Mouse (Mus musculus): ENCODE data around the gene Bcl10. TPM values are rescaled to one million over a fixed set of nuclear protein-coding genes. Genes with fewer than 3 reads are reported as not detected.
A peak's percentile ranks its signal among the peaks of the same experiment; 100 is the strongest.

Bcl10 gene
- polyA plus RNA-seq, 1 experiment: 45.4 TPM

- TF ChIP-seq POLR2A (IDR thresholded peaks at IDR 0.05; ENCODE audit: low read depth, low read length) (no peak), CTCF (IDR thresholded peaks at IDR 0.05; ENCODE audit: borderline replicate concordance, insufficient read depth, low read length) (no peak)
- H3K4me1 ChIP-seq (ENCODE audit: control insufficient read depth, insufficient read depth, low read length): peaks cover 17% of the 10 kb centered on the region
- no peak overlapping the region for H3K4me3 ChIP-seq (ENCODE audit: insufficient read depth, low read length)
- peak overlapping the region; percentile 98 for H3K27ac ChIP-seq (ENCODE audit: insufficient read depth, low read length)
Measured at GRCm38 (mm10) chr3:145885851-145886464, 36.6 kb upstream of the Bcl10 start.

GRCm38 (mm10) chr3:145887430-145887971 is 35.1 kb upstream of the Bcl10 start:
- Histone ChIP-seq H3K4me1 (ENCODE audit: control insufficient read depth, insufficient read depth, low read length) (peaks cover 19% of the 10 kb centered on the region), H3K4me3 (ENCODE audit: insufficient read depth, low read length) (no peak overlapping the region), H3K27ac (ENCODE audit: insufficient read depth, low read length) (peak overlapping the region; percentile 93)
- TF ChIP-seq POLR2A (IDR thresholded peaks at IDR 0.05; ENCODE audit: low read depth, low read length): no peak
- no peak for TF ChIP-seq CTCF (IDR thresholded peaks at IDR 0.05; ENCODE audit: borderline replicate concordance, insufficient read depth, low read length)

GRCm38 (mm10) chr3:145890346-145891132 is 32.1 kb upstream of the Bcl10 start:
- TF ChIP-seq CTCF (IDR thresholded peaks at IDR 0.05; ENCODE audit: borderline replicate concordance, insufficient read depth, low read length) (no peak), POLR2A (IDR thresholded peaks at IDR 0.05; ENCODE audit: low read depth, low read length) (no peak)
- Histone ChIP-seq H3K4me3 (ENCODE audit: insufficient read depth, low read length) (no peak overlapping the region), H3K27ac (ENCODE audit: insufficient read depth, low read length) (no peak overlapping the region), H3K4me1 (ENCODE audit: control insufficient read depth, insufficient read depth, low read length) (peaks cover 17% of the 10 kb centered on the region)

- TF ChIP-seq POLR2A (IDR thresholded peaks at IDR 0.05; ENCODE audit: low read depth, low read length) (no peak), CTCF (IDR thresholded peaks at IDR 0.05; ENCODE audit: borderline replicate concordance, insufficient read depth, low read length) (no peak)
- Histone ChIP-seq H3K4me3 (ENCODE audit: insufficient read depth, low read length) (no peak overlapping the region), H3K27ac (ENCODE audit: insufficient read depth, low read length) (peak overlapping the region; percentile 86), H3K4me1 (ENCODE audit: control insufficient read depth, insufficient read depth, low read length) (peaks cover 8% of the 10 kb centered on the region)
Measured at GRCm38 (mm10) chr3:145892451-145892850, 30.2 kb upstream of the Bcl10 start.

- peaks cover 3% of the 10 kb centered on the region; the same call in 1 of the 2 replicates for H3K4me1 ChIP-seq (ENCODE audit: control insufficient read depth, insufficient read depth, low read length)
- TF ChIP-seq POLR2A (IDR thresholded peaks at IDR 0.05; ENCODE audit: low read depth, low read length) (no peak), CTCF (IDR thresholded peaks at IDR 0.05; ENCODE audit: borderline replicate concordance, insufficient read depth, low read length) (no peak)
- no peak overlapping the region for H3K27ac ChIP-seq (ENCODE audit: insufficient read depth, low read length)
- H3K4me3 ChIP-seq (ENCODE audit: insufficient read depth, low read length): no peak overlapping the region
Measured at GRCm38 (mm10) chr3:145894131-145894530, 28.5 kb upstream of the Bcl10 start.

- TF ChIP-seq CTCF (IDR thresholded peaks at IDR 0.05; ENCODE audit: borderline replicate concordance, insufficient read depth, low read length) (no peak), POLR2A (IDR thresholded peaks at IDR 0.05; ENCODE audit: low read depth, low read length) (no peak)
- no peak overlapping the region for H3K4me3 ChIP-seq (ENCODE audit: insufficient read depth, low read length)
- no peaks in the 10 kb centered on the region for H3K4me1 ChIP-seq (ENCODE audit: control insufficient read depth, insufficient read depth, low read length)
- H3K27ac ChIP-seq (ENCODE audit: insufficient read depth, low read length): no peak overlapping the region
Measured at GRCm38 (mm10) chr3:145897749-145898148, 24.9 kb upstream of the Bcl10 start.

- Histone ChIP-seq H3K4me3 (ENCODE audit: insufficient read depth, low read length) (no peak overlapping the region), H3K4me1 (ENCODE audit: control insufficient read depth, insufficient read depth, low read length) (no peaks in the 10 kb centered on the region; the same call in 1 of the 2 replicates), H3K27ac (ENCODE audit: insufficient read depth, low read length) (no peak overlapping the region)
- TF ChIP-seq CTCF (IDR thresholded peaks at IDR 0.05; ENCODE audit: borderline replicate concordance, insufficient read depth, low read length) (no peak), POLR2A (IDR thresholded peaks at IDR 0.05; ENCODE audit: low read depth, low read length) (no peak)
Measured at GRCm38 (mm10) chr3:145899832-145900231, 22.8 kb upstream of the Bcl10 start.

- no peak overlapping the region for H3K4me3 ChIP-seq (ENCODE audit: insufficient read depth, low read length)
- no peaks in the 10 kb centered on the region; the same call in 1 of the 2 replicates for H3K4me1 ChIP-seq (ENCODE audit: control insufficient read depth, insufficient read depth, low read length)
- TF ChIP-seq CTCF (IDR thresholded peaks at IDR 0.05; ENCODE audit: borderline replicate concordance, insufficient read depth, low read length): no peak
- TF ChIP-seq POLR2A (IDR thresholded peaks at IDR 0.05; ENCODE audit: low read depth, low read length): no peak
- H3K27ac ChIP-seq (ENCODE audit: insufficient read depth, low read length): no peak overlapping the region
Measured at GRCm38 (mm10) chr3:145903530-145903929, 19.1 kb upstream of the Bcl10 start.

GRCm38 (mm10) chr3:145904850-145905776 is 17.5 kb upstream of the Bcl10 start:
- H3K27ac ChIP-seq (ENCODE audit: insufficient read depth, low read length): no peak overlapping the region
- TF ChIP-seq POLR2A (IDR thresholded peaks at IDR 0.05; ENCODE audit: low read depth, low read length) (no peak), CTCF (IDR thresholded peaks at IDR 0.05; ENCODE audit: borderline replicate concordance, insufficient read depth, low read length) (no peak; the same call in 1 of the 2 replicates)
- H3K4me3 ChIP-seq (ENCODE audit: insufficient read depth, low read length): no peak overlapping the region
- H3K4me1 ChIP-seq (ENCODE audit: control insufficient read depth, insufficient read depth, low read length): no peaks in the 10 kb centered on the region; the same call in 1 of the 2 replicates
